Mouse (Mus musculus) megakaryocyte, embryonic 14.5 days (primary cell): Measurements from ENCODE around the gene Lyl1. TPM values are rescaled to one million over a fixed set of nuclear protein-coding genes. Genes with fewer than 3 reads are reported as not detected.

Source experiments
- H3K27me3 ChIP-seq: replicated peaks from 2 replicates; pipeline ENCODE3; 2012; ENCODE audit warnings: inconsistent platforms
- H3K36me3 ChIP-seq: replicated peaks from 2 replicates; pipeline ENCODE3; 2012; ENCODE audit warnings: low read length, inconsistent platforms, mixed read lengths
- H3K4me1 ChIP-seq: 2 replicates; pipeline ENCODE4 v1.6.1; 2012; ENCODE audit warnings: inconsistent platforms
- H3K4me3 ChIP-seq: replicated peaks from 2 replicates; pipeline ENCODE3; 2012; ENCODE audit warnings: moderate library complexity, mild to moderate bottlenecking, inconsistent platforms
- H3K9me3 ChIP-seq: 2 replicates; pipeline ENCODE4 v1.6.1; 2012; ENCODE audit warnings: inconsistent platforms
- FLI1 ChIP-seq: IDR thresholded peaks from 2 replicates; pipeline ENCODE4 v1.6.1; 2012; ENCODE audit warnings: low read length, inconsistent platforms, mixed read lengths
- GATA1 ChIP-seq: IDR thresholded peaks from 3 replicates; pipeline ENCODE4 v1.6.1; 2012; ENCODE audit warnings: mixed read lengths, low read length, inconsistent platforms, borderline replicate concordance
- polyA plus RNA-seq: library from polyadenylated mRNA; stranded (reverse); fragments of >175 nt; gene quantifications from 2 replicates; pipeline ENCODE4 v1.2.3, GENCODE M21; 2012; ENCODE audit warnings: low replicate concordance; ENCODE audit not compliant: insufficient read depth

The Lyl1 gene
- polyA plus RNA-seq, 1 experiment = 347 TPM

DNA sequence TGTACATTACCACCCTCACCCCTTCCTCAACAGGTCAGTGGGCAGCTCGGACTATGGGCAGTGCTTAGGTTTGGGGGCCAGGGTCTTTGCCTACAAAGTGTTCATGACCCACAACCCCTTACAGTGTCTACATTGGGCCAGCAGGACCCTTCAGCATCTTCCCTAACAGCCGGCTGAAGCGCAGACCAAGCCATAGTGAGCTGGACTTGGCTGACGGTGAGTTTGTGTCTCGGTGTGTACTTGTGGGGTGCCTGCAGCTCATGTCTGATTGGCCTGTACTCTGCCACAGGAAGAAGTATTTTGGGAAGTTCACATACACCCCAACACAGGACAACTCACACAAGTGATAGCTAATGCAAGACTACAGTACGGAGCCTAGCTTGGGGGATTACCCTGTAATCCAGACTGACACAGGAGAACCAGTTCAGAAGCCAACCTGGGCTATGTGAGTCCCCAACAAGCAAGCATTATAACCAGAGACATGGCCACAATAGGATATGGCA, 1.8 kb downstream of the Lyl1 start:
- peak overlapping the region; percentile 91 for H3K4me3 ChIP-seq
- H3K27me3 ChIP-seq = no peaks in the 10 kb centered on the region
- H3K4me1 ChIP-seq = peaks cover 85% of the 10 kb centered on the region
- H3K36me3 ChIP-seq = peaks cover 55% of the 10 kb centered on the region
- no peak for TF ChIP-seq GATA1
- H3K9me3 ChIP-seq = no peaks in the 10 kb centered on the region

DNA sequence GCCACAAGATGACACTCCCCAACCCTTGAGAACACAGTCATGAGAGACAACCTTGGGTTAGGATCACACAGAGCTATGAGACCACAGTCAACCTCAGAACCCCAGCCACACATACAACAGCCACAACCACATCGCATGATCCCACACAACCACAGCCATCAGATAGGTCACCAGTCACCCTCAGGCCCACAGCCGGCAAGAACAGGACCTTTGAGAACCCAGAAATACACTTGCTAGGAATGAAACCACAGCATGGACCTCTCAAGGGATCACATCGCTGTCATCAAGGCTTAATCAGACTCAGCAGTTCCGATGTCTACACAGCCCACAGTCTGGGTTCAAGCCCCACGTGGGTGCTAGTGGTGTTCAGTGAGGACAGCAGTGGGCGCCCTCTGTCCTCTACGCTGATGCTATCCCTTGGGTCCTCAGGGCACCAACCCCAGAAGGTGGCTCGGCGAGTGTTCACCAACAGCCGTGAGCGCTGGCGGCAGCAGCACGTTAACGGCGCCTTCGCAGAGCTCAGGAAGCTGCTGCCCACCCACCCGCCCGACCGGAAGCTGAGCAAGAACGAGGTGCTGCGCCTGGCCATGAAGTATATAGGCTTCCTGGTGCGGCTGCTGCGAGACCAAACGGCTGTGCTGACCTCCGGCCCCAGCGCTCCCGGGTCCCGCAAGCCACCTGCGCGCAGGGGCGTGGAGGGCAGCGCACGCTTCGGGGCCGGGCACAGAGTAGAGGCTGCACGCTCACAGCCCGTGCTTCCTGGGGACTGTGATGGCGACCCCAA, 2.4 kb downstream of the Lyl1 start:
- H3K9me3 ChIP-seq = no peaks in the 10 kb centered on the region
- TF ChIP-seq GATA1 (peak; percentile 100), FLI1 (no peak)
- H3K36me3 ChIP-seq = peaks cover 48% of the 10 kb centered on the region
- peaks cover 84% of the 10 kb centered on the region for H3K4me1 ChIP-seq
- H3K27me3 ChIP-seq = no peaks in the 10 kb centered on the region
- H3K4me3 ChIP-seq = peak overlapping the region; percentile 91

DNA sequence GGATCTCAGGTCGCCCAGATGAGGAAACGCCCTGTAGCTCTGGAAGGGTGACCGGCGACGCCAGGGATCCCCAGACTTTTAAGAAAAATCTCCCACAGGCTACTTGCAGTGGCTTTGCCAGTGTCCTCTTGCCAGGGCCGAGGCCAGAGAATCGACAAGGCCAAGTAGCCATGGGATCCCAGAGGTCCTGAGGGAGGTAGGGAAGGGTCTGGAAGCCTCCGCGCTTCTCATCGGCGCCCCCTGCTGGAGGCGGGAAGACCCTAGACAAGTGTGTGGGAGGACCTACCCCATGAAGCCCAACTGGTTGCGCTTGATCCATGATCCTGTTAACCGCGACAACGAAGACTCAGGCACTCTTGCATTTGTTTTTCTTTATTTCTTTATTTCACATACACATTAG, 3.1 kb downstream of the Lyl1 start:
- Histone ChIP-seq H3K4me1 (peaks cover 84% of the 10 kb centered on the region), H3K4me3 (peak overlapping the region; percentile 91), H3K36me3 (peaks cover 41% of the 10 kb centered on the region), H3K9me3 (no peaks in the 10 kb centered on the region), H3K27me3 (no peaks in the 10 kb centered on the region)
- TF ChIP-seq GATA1 (no peak), FLI1 (no peak)

DNA sequence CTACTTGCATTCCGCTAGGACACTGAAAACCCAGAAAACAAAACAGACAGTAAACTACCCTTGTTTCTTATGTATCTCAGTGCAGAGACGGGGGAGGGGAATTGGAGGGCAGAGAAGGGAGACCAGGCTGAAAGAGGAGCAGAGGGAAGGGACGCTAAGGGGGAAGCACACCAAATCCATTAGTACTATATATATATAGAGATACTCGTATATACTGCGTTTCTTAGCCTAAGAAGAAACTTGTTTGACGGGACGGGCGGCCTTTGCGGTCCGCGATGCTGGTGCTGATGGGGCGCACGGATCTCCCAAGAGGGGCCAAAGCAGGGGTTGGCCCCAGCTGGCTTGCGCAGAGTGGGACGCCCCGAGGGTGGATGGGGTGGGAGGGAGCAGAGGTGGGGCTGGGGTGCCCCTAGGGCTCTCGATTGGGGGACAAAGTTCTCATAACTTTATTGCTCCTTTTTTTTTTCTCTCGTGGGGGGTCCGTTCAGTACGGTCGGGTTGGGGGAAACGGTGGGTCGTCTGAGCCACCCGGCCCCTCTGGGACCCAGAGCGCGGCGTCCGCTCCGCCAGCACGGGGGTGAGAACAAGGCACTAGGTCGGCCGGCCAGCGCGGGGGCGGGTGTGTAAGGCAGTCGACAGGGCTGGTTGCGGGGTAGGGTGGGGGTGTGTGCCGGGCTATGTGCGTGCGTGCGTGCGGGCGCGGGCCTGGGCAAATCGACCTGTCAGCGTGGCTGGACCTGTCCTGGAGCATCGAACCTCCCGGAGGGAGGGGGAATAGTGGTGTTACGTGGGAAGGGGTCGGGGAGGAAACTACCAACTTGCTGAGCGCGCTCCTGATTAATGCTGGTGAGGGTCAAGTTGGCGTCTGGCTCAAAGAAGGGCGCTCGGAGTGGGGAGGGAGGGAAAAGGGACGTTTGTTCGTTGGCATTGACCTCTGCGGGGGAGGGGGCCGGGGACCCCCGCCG, 3.9 kb downstream of the Lyl1 start:
- TF ChIP-seq FLI1 (no peak), GATA1 (no peak)
- peak overlapping the region; percentile 91 for H3K4me3 ChIP-seq
- H3K27me3 ChIP-seq = no peaks in the 10 kb centered on the region
- peaks cover 38% of the 10 kb centered on the region for H3K36me3 ChIP-seq
- peaks cover 81% of the 10 kb centered on the region for H3K4me1 ChIP-seq
- no peaks in the 10 kb centered on the region for H3K9me3 ChIP-seq

DNA sequence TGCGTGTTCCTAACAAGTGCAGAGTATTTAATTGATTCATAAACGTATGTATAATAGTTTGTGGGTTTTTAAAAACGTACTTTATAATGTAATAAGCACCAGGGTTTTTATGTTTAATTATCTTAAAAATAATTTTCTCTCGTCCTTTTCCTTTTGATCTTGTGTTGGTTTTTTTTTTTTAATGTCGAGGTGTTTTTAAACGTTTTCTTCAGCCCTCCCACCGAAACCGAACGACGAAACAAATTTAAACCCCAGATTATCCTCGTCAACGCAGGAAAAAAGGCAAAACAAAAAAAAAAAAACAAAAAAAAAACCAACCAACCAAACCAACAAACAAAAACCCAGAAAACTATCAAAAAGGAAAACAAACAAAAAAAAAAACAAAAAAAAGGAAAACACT, 4.7 kb downstream of the Lyl1 start:
- peaks cover 39% of the 10 kb centered on the region for H3K36me3 ChIP-seq
- H3K4me1 ChIP-seq = peaks cover 73% of the 10 kb centered on the region
- peak overlapping the region; percentile 91 for H3K4me3 ChIP-seq
- no peak for TF ChIP-seq GATA1
- no peak for TF ChIP-seq FLI1
- H3K9me3 ChIP-seq = no peaks in the 10 kb centered on the region
- no peaks in the 10 kb centered on the region for H3K27me3 ChIP-seq

DNA sequence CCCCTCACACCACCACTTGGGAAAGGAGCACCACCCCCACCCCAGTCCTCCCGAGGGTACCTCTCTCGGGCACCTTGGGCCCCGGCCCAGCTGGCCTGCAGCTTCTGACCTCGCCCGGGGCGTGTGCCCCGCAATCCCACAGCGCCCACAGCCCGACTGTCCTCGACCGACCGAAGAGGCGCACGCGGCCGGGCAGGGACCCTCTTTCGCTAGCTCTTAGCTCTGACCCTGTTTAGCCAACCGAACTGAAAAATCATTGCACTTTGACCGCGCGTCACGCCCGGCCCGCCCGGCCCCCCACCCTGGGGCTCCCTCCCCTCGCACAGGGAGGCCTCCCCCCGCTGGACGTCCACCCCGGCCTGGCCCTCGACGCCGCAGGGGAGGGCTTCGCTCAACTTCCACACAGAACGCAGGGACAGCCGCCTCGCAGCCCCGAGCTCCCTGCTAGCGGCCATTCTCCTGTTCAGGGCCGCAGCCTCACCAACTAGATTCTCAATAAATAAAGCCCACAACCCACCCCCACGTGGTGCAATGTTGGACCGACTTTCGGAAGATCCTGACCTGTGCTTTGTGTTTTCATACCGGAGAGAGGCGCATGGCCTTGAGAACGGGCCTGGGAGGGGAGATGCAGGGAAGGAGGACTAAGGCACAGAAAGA, 5.5 kb downstream of the Lyl1 start:
- H3K36me3 ChIP-seq = peaks cover 43% of the 10 kb centered on the region
- peaks cover 74% of the 10 kb centered on the region for H3K4me1 ChIP-seq
- no peaks in the 10 kb centered on the region for H3K27me3 ChIP-seq
- H3K4me3 ChIP-seq = peak overlapping the region; percentile 90
- no peaks in the 10 kb centered on the region for H3K9me3 ChIP-seq
- no peak for TF ChIP-seq FLI1
- TF ChIP-seq GATA1 = no peak

DNA sequence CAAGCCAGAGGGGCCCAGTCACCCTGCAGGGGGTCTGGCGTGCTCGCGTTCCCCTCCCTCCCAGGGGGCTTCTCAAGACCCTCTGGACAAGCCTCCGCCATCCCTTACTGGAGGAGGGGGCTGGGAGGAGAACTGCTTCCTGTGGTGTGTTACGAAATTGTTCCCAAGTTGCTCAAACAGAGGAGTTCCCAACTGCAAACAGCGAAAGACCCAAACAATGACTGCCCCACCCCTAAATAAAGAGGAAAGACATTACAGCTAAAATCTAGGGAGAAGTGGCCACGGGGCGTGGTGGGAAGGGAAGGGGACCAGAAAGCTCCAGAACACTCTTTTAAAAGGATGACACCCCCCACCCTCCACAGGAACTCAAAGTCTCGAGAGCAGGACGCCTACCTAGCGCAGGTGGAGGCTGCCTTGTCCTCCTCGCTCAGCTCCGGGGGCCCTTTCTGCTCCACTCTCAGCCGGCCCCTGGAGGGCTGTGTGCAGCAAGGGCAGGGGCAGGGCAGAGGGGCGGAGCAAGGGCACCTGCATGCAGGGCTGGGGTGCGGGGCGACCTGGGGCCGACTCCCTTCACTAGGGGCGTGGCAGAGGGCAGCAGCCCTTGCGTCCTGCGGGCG, 6.1 kb downstream of the Lyl1 start:
- TF ChIP-seq FLI1 (no peak), GATA1 (no peak)
- H3K36me3 ChIP-seq = peaks cover 39% of the 10 kb centered on the region
- H3K4me1 ChIP-seq = peaks cover 80% of the 10 kb centered on the region

DNA sequence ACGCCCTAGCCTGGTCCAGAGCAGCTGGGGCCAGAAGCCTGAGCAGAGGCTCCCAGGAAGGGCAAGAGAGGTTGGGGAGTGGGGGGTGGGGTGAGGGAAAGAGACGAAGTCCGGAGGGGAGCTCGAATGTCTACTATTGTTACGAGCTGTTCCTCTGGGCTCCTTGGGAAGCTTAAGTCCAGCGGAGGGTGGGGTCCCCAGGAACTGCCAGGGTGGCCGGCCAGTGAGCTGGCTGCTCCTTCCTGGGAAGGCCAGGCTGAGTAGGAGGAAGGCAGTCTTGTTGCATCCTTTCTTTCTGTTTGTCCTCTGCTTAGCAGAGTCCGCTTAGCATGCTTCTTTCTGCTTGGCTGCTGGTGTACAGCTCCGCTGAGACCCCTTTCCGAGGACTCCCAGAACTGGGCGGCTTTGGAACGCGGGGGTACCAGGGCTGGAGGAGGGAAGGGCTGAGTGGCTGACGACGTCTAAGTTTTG, 6.8 kb downstream of the Lyl1 start:
- no peak for TF ChIP-seq FLI1
- TF ChIP-seq GATA1 = no peak
- Histone ChIP-seq H3K27me3 (no peaks in the 10 kb centered on the region), H3K9me3 (no peaks in the 10 kb centered on the region), H3K4me3 (peak overlapping the region; percentile 90), H3K4me1 (peaks cover 79% of the 10 kb centered on the region), H3K36me3 (peaks cover 34% of the 10 kb centered on the region)

More for the DNA sequence above, 6.1 kb downstream of the Lyl1 start:
- Histone ChIP-seq H3K27me3 (no peaks in the 10 kb centered on the region), H3K4me3 (peak overlapping the region; percentile 90), H3K9me3 (no peaks in the 10 kb centered on the region)
